Mouse (Mus musculus) thymus, adult 2 months (tissue): Measurements from ENCODE around the gene Slc39a13.

Experiments used
- CTCF ChIP-seq: fragments of 200-500 bp; IDR thresholded peaks from 2 replicates; pipeline ENCODE4 v1.5.1; 2012; ENCODE audit warnings: mild to moderate bottlenecking, control low read depth, low read length, moderate library complexity, borderline replicate concordance; ENCODE audit not compliant: control insufficient read depth, poor library complexity, insufficient read depth; ENCODE audit errors: extremely low read depth
- POLR2A ChIP-seq: fragments of 200-500 bp; IDR thresholded peaks from 2 replicates; pipeline ENCODE4 v1.6.1; 2012; ENCODE audit warnings: mild to moderate bottlenecking, low read length, control low read depth, moderate library complexity; ENCODE audit not compliant: control insufficient read depth, poor library complexity, insufficient read depth; ENCODE audit errors: extremely low read depth

GRCm38 (mm10) chr2:91058435-91058834, 11.8 kb downstream of the Slc39a13 start:
- TF ChIP-seq CTCF (no peak), POLR2A (no peak)
